Mouse (Mus musculus): ENCODE data around the gene Zcchc17. TPM values are rescaled to one million over a fixed set of nuclear protein-coding genes. Genes with fewer than 3 reads are reported as not detected.

Zcchc17 gene
- polyA plus RNA-seq, 3 experiments from 2014 or later: 69.3 to 84.5 (median 79.9) TPM

GRCm38 (mm10) chr4:130279105-130279504 is 80.6 kb downstream of the Zcchc17 start, which contains the start of gene Serinc2:
Gene Serinc2 (minus strand): TSS chr4:130279205.
- ATAC-seq: no peak

DNA sequence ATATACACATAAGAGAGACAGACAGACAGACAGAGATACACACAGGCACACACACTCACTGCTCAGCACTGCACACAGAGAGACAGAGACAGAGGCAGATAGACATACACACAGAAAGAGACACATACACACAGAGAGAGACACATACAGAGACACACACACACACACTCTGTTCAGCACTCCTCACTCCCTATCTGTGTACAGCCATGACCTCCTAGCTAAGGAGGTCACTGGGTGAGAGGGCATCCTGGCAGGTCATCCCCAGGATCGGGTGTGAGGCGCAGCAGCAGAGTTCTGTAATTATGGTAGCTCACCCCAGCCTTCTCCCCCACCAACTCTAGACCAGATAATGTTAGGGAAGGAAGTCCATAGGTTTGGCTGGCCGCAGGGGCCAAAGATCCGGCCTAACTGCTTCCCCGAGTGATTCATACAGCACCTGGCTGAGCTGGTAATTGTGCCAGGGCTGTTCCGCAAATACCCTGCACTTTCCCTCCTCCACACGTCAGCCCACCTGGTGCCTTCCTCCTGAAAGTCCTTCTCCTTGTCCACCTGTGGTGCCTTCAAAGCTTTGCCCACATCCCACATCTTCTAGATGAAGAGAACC is 83.1 kb downstream of the Zcchc17 start:
- ATAC-seq: no peak

DNA sequence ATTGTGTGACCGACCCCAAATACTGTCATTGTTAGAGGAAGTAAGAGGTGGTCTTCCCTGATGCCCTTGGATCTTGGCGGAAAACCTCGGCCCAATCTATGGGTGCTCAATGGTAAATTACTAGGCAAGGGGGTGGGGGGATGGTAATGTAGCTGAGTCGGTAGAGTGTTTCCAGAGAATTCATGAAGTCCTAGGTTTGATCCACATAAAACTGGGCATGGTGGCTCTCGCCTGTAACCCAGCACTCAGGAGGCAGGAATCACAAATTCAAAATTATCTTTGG is 84.0 kb downstream of the Zcchc17 start:
- ATAC-seq: no peak

- ATAC-seq: no peak
Measured at GRCm38 (mm10) chr4:130275016-130275822, 84.5 kb downstream of the Zcchc17 start.

- no peak for ATAC-seq
Measured at GRCm38 (mm10) chr4:130274346-130275015, 85.3 kb downstream of the Zcchc17 start.

GRCm38 (mm10) chr4:130273698-130274345 is 85.9 kb downstream of the Zcchc17 start:
- ATAC-seq: no peak

GRCm38 (mm10) chr4:130270611-130271347 is 89.0 kb downstream of the Zcchc17 start:
- ATAC-seq: no peak

DNA sequence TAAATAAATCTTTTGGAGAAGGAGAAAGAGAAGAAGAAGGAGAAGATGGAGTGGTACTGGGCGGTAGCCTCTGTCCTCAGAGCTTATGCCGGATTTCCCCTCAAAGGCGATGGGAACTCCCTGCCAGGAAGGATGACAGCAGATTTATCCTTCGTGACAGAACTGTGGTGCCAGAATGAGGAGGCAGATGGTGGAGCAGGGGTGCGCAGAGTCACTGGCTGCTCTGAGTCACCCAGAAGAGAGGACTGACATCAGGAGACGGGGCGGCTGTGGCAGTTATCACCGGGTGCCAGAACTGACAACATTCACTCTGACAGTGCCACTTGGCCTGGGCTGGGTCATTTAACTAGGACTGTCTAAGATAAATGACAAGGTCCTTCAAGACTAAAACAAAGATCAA is 89.7 kb downstream of the Zcchc17 start:
- no peak for ATAC-seq

DNA sequence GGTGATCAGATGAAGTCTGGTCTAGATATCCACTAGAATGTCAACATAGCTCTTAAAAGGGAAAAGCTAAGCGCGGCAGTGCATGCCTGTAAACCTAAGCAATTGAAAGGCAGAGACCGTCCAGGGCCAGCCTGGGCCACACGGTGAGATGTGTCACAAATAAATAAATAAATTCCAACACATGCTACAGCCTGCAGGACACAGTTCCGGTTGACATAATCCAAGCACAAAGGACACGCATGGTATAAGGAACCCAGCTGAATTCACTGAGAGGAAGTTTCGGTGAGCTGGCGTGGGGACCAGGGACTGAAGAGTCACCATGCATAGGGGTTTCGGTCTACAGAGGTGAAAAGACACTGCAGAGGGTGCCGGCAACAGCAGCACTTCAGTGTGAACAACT is 91.0 kb downstream of the Zcchc17 start:
- ATAC-seq: no peak

DNA sequence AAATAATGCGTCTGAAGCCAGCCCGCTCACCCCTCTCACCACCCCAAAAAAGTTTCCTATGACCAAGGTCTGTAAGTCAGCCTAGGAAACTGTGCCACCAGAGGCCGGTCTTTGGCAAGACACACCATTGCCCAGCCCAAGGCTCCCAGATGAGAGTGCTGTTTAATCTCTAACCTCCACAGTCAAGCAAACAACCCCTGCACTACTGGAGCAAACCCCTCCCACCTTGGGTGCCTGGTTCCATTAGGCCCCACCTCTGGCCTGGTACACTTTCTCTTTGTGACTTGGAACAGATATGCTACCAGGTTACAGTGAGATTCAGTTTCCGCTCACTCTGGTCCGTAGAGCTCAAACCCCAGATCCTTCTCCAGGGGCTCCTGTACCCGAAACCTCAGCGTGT is 92.7 kb downstream of the Zcchc17 start:
- no peak for ATAC-seq

GRCm38 (mm10) chr4:130266601-130267000 is 93.1 kb downstream of the Zcchc17 start:
- no peak for ATAC-seq

Other genes starting within 250 kb of the Zcchc17 start
- gene Hcrtr1, start 220.6 kb downstream of the Zcchc17 start, polyA plus RNA-seq (2017; shearing (Covaris generic)): not detected
- gene Tinagl1, start 184.8 kb downstream of the Zcchc17 start, polyA plus RNA-seq (2017; shearing (Covaris generic)): not detected
- not detected for gene Gm853, start 137.5 kb downstream of the Zcchc17 start, polyA plus RNA-seq (2017; shearing (Covaris generic))
- gene Serinc2, start 80.7 kb downstream of the Zcchc17 start, polyA plus RNA-seq (2017; shearing (Covaris generic)): under 1 TPM in 2 of 3 experiments, not detected in 1; 0.39 to 0.75 TPM
- 1 to 10 TPM in 1 of 3 experiments, not detected in 2; 1.6 TPM for gene Fabp3, start 51.3 kb downstream of the Zcchc17 start, polyA plus RNA-seq (2017; shearing (Covaris generic))
- gene Gm10570, start 51.3 kb downstream of the Zcchc17 start, polyA plus RNA-seq (2017; shearing (Covaris generic)): not detected
- 10 to 100 TPM; 53.6 to 63.4 (median 62.1) TPM for gene Snrnp40, start 189 bp upstream of the Zcchc17 start, polyA plus RNA-seq (2017; shearing (Covaris generic))
- gene Nkain1, start 214.2 kb upstream of the Zcchc17 start, polyA plus RNA-seq (2017; shearing (Covaris generic)): not detected